Mouse (Mus musculus) myocyte (in vitro differentiated cells): ENCODE measurements at regions not wholly inside any gene's neighbourhood (a gene's known extent, or its start where the extent isn't known, plus 50 kb on each side); places are given as distances from the start of the nearest gene placed in this dataset.

Experiments
- CEBPB ChIP-seq: IDR thresholded peaks from 2 replicates; pipeline ENCODE4 v1.6.1; 2011; ENCODE audit warnings: mild to moderate bottlenecking, moderate library complexity; ENCODE audit not compliant: poor library complexity, insufficient read depth, severe bottlenecking
- MAX ChIP-seq: IDR thresholded peaks from one replicate; pipeline ENCODE4 v1.6.1; 2011; ENCODE audit warnings: low read depth, mild to moderate bottlenecking, control low read depth
- MYOD1 ChIP-seq, 3 experiments: IDR thresholded peaks; one replicate each; pipeline ENCODE4 v1.6.1; 2011; ENCODE audit warnings: control low read depth in 2 of 3, low read depth in 2 of 3, mild to moderate bottlenecking in 2 of 3, moderate library complexity in 1 of 3; ENCODE audit not compliant: insufficient read length in 2 of 3, control insufficient read depth in 1 of 3
- MYOG ChIP-seq, 3 experiments: IDR thresholded peaks; one replicate each; pipeline ENCODE4 v1.6.1; 2011; ENCODE audit warnings: control low read depth in 2 of 3, low read depth in 2 of 3, mild to moderate bottlenecking in 2 of 3; ENCODE audit not compliant: insufficient read length in 2 of 3, control insufficient read depth in 1 of 3, insufficient read depth in 1 of 3
- POLR2A ChIP-seq: IDR thresholded peaks from one replicate; pipeline ENCODE4 v1.6.1; 2011; ENCODE audit warnings: low read depth, mild to moderate bottlenecking, control low read depth, moderate library complexity; ENCODE audit not compliant: insufficient read length
- POLR2AphosphoS2 ChIP-seq: IDR thresholded peaks from one replicate; pipeline ENCODE4 v1.6.1; 2011; ENCODE audit warnings: low read depth, control low read depth; ENCODE audit not compliant: insufficient read length
- SRF ChIP-seq: IDR thresholded peaks from one replicate; pipeline ENCODE4 v1.6.1; 2011; ENCODE audit warnings: low read depth; ENCODE audit not compliant: control insufficient read depth, insufficient read length
- TCF12 ChIP-seq: IDR thresholded peaks from one replicate; pipeline ENCODE4 v1.6.1; 2011; ENCODE audit warnings: mild to moderate bottlenecking, control low read depth; ENCODE audit not compliant: poor library complexity, insufficient read depth, severe bottlenecking
- TCF3 ChIP-seq: IDR thresholded peaks from one replicate; pipeline ENCODE4 v1.6.1; 2011; ENCODE audit warnings: low read depth, control low read depth; ENCODE audit not compliant: insufficient read length
- USF1 ChIP-seq: IDR thresholded peaks from one replicate; pipeline ENCODE4 v1.6.1; 2011; ENCODE audit warnings: low read depth, mild to moderate bottlenecking, control low read depth, moderate library complexity

GRCm38 (mm10) chr2:133496389-133496788, 55.6 kb upstream of the Bmp2 start:
- no peak for TF ChIP-seq MYOD1 (IDR thresholded peaks at IDR 0.05; ENCODE audit: control insufficient read depth in 1 of 3, insufficient read length in 2 of 3, low read depth in 2 of 3)
- no peak for TF ChIP-seq TCF12
- TF ChIP-seq POLR2A = no peak
- no peak for TF ChIP-seq CEBPB
- TF ChIP-seq USF1 = no peak
- no peak for TF ChIP-seq MAX
- TF ChIP-seq POLR2AphosphoS2 = no peak
- no peak for TF ChIP-seq SRF
- TF ChIP-seq MYOG (IDR thresholded peaks at IDR 0.05; ENCODE audit: control insufficient read depth in 1 of 3, insufficient read depth in 1 of 3, insufficient read length in 2 of 3, low read depth in 2 of 3) = no peak
- TF ChIP-seq TCF3 = no peak
